Mouse (Mus musculus) heart, embryonic 11.5 days (tissue): Measurements from ENCODE around the gene Ptgs2. TPM values are rescaled to one million over a fixed set of nuclear protein-coding genes. Genes with fewer than 3 reads are reported as not detected.

Source experiments
- ATAC-seq: fragments of 200-750 bp; cut with Nextera tagmentation; replicated peaks from 2 replicates; pipeline ENCODE4 v1.8.0; 2017; ENCODE audit warnings: moderate library complexity; ENCODE audit not compliant: insufficient number of reproducible peaks, low FRiP score, low TSS enrichment
- H3K27ac ChIP-seq: fragments of 300-500 bp; sonication (generic); 2 replicates; pipeline ENCODE4 v1.5.1; 2014; ENCODE audit warnings: mild to moderate bottlenecking, low read depth, low read length
- H3K27me3 ChIP-seq: fragments of 300-500 bp; sonication (generic); 2 replicates; pipeline ENCODE4 v1.6.1; 2014; ENCODE audit warnings: mild to moderate bottlenecking, low read length, mixed read lengths; ENCODE audit not compliant: control insufficient read depth, insufficient read depth
- H3K36me3 ChIP-seq: fragments of 300-500 bp; sonication (generic); 2 replicates; pipeline ENCODE4 v1.6.1; 2014; ENCODE audit warnings: mild to moderate bottlenecking, low read length, moderate library complexity, mixed read lengths; ENCODE audit not compliant: control insufficient read depth, insufficient read depth
- H3K4me1 ChIP-seq: fragments of 300-500 bp; sonication (generic); 2 replicates; pipeline ENCODE4 v1.6.1; 2014; ENCODE audit warnings: low read length; ENCODE audit not compliant: control insufficient read depth, insufficient read depth
- H3K4me2 ChIP-seq: fragments of 300-500 bp; sonication (generic); 2 replicates; pipeline ENCODE4 v1.6.1; 2014; ENCODE audit warnings: mild to moderate bottlenecking, moderate library complexity
- H3K4me3 ChIP-seq: fragments of 300-500 bp; sonication (generic); 2 replicates; pipeline ENCODE4 v1.5.1; 2014; ENCODE audit warnings: low read depth, low read length
- H3K9ac ChIP-seq: fragments of 300-500 bp; sonication (generic); 2 replicates; pipeline ENCODE4 v1.6.1; 2014; ENCODE audit warnings: mild to moderate bottlenecking, low read depth, low read length, moderate library complexity
- H3K9me3 ChIP-seq: fragments of 300-500 bp; sonication (generic); replicated peaks from 2 replicates; pipeline ENCODE4 v1.6.1; 2016; ENCODE audit warnings: low read length; ENCODE audit not compliant: control insufficient read depth
- WGBS: fragments of 180-500 bp; shearing (Covaris S2); extraction: QIAGEN DNeasy Blood & Tissue Kit; methylation state at CpG from one replicate; pipeline ENCODE4 v1.1.7; 2014; ENCODE audit not compliant: insufficient replicate concordance; 5-methylcytosine and 5-hydroxymethylcytosine counted together
- polyA plus RNA-seq: library from polyadenylated mRNA; unstranded; fragments of >200 nt; fragmentation: Nextera tagmentation; extraction: Ambion mirVana; gene quantifications from 2 replicates; pipeline ENCODE4 v1.2.1, GENCODE M21; 2014

The Ptgs2 gene
- polyA plus RNA-seq = 0.07 and 0.52 TPM in 2 replicates

- H3K4me1 ChIP-seq = peaks cover 4% of the 10 kb centered on the region
- 0 out of 2 replicates have a peak within 1 kb of the TSS, but pooled peaks have one; percentile 43 for H3K9ac ChIP-seq
- ATAC-seq = peak; percentile 35; the same call in 1 of the 2 replicates
- 1% methylated on average over 26 of the region's 26 CpGs for WGBS
- H3K27me3 ChIP-seq = no peaks in the 10 kb centered on the region
- H3K4me3 ChIP-seq = peak within 1 kb of the TSS; percentile 48
- H3K4me2 ChIP-seq = peak within 1 kb of the TSS; percentile 75
- H3K27ac ChIP-seq = no peak within 1 kb of the TSS
- H3K36me3 ChIP-seq = no peaks in the 10 kb centered on the region
- H3K9me3 ChIP-seq = no peaks in the 10 kb centered on the region
Observed at GRCm38 (mm10) chr1:150099790-150100333, at the start of gene Ptgs2. TSS of gene Ptgs2 (plus strand) at chr1:150100031.

GRCm38 (mm10) chr1:150050256-150050655 lies 49.6 kb upstream of the Ptgs2 start:
- H3K36me3 ChIP-seq = no peaks in the 10 kb centered on the region
- no peaks in the 10 kb centered on the region for H3K4me1 ChIP-seq
- no peak for ATAC-seq
- H3K9me3 ChIP-seq = no peaks in the 10 kb centered on the region
- H3K27me3 ChIP-seq = no peaks in the 10 kb centered on the region
- H3K4me3 ChIP-seq = no peak overlapping the region
- no peak overlapping the region for H3K9ac ChIP-seq
- WGBS = 74% methylated on average over 1 of the region's 1 CpGs
- no peak overlapping the region for H3K27ac ChIP-seq
- H3K4me2 ChIP-seq = no peak overlapping the region

DNA sequence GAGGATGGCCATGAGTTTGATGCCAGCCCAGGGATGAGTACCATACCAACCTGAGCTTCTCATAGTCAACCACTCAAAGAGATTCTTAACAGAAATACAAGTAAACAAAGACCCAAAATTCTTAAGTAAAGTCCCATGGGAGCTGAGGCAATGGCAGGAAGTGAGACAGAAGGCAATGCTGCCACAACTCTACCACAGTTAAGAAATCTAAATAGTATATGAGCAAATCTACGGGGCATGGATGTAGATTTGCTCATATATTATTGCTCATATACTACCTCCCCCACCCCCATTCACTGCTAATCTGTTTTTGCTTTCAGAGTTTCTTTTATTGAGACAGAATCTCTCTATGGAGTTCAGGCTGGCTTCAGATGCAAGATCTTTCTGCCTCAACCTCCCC lies 34.1 kb upstream of the Ptgs2 start:
- H3K4me1 ChIP-seq = no peaks in the 10 kb centered on the region
- no peak overlapping the region for H3K9ac ChIP-seq
- no peaks in the 10 kb centered on the region for H3K36me3 ChIP-seq
- no peak overlapping the region for H3K4me3 ChIP-seq
- H3K4me2 ChIP-seq = no peak overlapping the region
- ATAC-seq = no peak
- H3K27me3 ChIP-seq = no peaks in the 10 kb centered on the region
- H3K27ac ChIP-seq = no peak overlapping the region
- 84% methylated on average over 1 of the region's 1 CpGs for WGBS
- H3K9me3 ChIP-seq = no peaks in the 10 kb centered on the region

GRCm38 (mm10) chr1:150072880-150073279 lies 27.0 kb upstream of the Ptgs2 start:
- Histone ChIP-seq H3K4me1 (no peaks in the 10 kb centered on the region), H3K9ac (no peak overlapping the region), H3K27me3 (no peaks in the 10 kb centered on the region), H3K9me3 (no peaks in the 10 kb centered on the region), H3K36me3 (no peaks in the 10 kb centered on the region), H3K4me3 (no peak overlapping the region), H3K27ac (no peak overlapping the region), H3K4me2 (no peak overlapping the region)
- 75% methylated on average over 3 of the region's 3 CpGs for WGBS
- ATAC-seq = no peak

DNA sequence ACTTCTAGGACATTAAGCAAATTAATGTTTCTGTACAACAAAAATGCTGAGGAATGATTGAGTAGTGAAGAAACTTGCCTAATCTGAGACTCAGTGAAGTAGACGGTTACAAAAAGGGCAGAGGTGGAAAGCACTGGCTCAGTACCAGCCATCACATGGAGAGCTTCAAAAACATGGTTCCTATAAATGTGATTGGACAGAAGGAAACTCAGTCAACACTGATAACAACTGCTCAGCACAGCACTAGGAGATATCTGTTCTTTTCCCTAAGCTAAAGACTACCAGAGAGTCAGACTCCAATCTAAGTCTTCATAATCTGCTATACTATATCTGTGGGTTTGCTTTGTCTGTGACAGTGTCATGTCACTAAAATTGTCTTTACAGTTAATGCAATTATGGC lies 25.2 kb upstream of the Ptgs2 start:
- H3K9ac ChIP-seq = no peak overlapping the region
- no peaks in the 10 kb centered on the region for H3K4me1 ChIP-seq
- H3K4me3 ChIP-seq = no peak overlapping the region
- no peak for ATAC-seq
- no peak overlapping the region for H3K27ac ChIP-seq
- no peaks in the 10 kb centered on the region for H3K36me3 ChIP-seq
- H3K27me3 ChIP-seq = no peaks in the 10 kb centered on the region
- no peak overlapping the region for H3K4me2 ChIP-seq
- H3K9me3 ChIP-seq = no peaks in the 10 kb centered on the region
- WGBS = 45% methylated on average over 1 of the region's 1 CpGs

DNA sequence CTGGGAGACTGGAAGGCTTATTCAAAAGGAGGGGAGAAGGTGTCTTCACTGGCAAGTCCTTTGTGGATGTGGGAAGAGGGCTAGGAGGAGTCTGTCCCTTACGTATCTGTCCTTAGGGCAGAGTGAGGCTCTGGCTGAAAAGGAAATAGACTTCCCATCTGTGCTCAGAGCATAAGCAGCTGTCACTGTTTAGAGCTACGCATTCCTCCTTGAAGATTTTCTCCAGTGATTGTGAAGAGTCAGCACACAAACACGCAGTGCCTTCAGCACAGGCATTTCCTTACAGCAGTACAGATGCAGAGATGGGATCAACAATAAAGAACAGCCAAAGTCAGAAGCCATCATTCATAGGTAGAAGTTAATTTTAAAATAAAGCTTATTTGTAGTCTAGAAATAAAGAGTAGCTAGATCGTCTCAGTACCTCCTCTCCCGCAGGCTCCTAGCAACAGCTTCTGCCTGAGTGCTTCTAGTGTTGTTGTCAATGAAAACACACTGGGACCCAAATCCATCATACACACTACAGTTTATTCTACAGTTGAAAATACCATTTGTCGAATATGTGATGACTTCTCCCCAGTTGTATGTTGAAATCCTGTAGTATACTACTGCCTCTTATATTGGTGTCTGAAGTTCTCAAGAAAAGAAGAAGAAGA lies 10.7 kb upstream of the Ptgs2 start:
- Histone ChIP-seq H3K27me3 (no peaks in the 10 kb centered on the region), H3K36me3 (no peaks in the 10 kb centered on the region), H3K9ac (no peak overlapping the region), H3K4me3 (no peak overlapping the region), H3K4me1 (no peaks in the 10 kb centered on the region), H3K4me2 (no peak overlapping the region), H3K27ac (no peak overlapping the region), H3K9me3 (no peaks in the 10 kb centered on the region)
- no peak for ATAC-seq
- 74% methylated on average over 6 of the region's 6 CpGs for WGBS

GRCm38 (mm10) chr1:150090229-150090628 lies 9.6 kb upstream of the Ptgs2 start:
- Histone ChIP-seq H3K9me3 (no peaks in the 10 kb centered on the region), H3K4me1 (no peaks in the 10 kb centered on the region), H3K36me3 (no peaks in the 10 kb centered on the region), H3K4me2 (no peak overlapping the region), H3K4me3 (no peak overlapping the region), H3K9ac (no peak overlapping the region), H3K27me3 (no peaks in the 10 kb centered on the region), H3K27ac (no peak overlapping the region)
- ATAC-seq = no peak
- WGBS = 70% methylated on average over 1 of the region's 1 CpGs

DNA sequence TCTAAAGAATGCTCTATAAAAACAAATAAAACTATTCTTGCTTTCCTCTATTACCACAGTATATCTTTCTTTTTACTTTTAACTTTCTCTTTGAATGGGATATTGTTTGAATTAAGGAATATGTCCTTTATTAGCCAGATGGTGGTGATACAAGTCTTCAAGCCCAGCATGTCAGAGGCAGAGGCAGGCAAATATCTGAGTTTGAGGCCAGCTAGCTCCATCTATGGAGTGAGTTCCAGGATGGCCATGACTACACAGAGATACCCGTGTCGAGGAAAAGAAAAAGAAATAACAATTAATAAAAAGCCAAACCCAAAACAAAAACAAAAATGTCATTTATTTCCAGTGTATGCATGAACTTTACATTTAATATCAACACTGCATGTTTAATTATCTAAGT lies 2.8 kb upstream of the Ptgs2 start:
- H3K27ac ChIP-seq = no peak overlapping the region
- H3K4me2 ChIP-seq = no peak overlapping the region
- no peaks in the 10 kb centered on the region for H3K36me3 ChIP-seq
- H3K4me3 ChIP-seq = no peak overlapping the region
- H3K9ac ChIP-seq = no peak overlapping the region
- peaks cover 4% of the 10 kb centered on the region for H3K4me1 ChIP-seq
- no peaks in the 10 kb centered on the region for H3K9me3 ChIP-seq
- WGBS = 84% methylated on average over 2 of the region's 2 CpGs
- H3K27me3 ChIP-seq = no peaks in the 10 kb centered on the region
- ATAC-seq = no peak

DNA sequence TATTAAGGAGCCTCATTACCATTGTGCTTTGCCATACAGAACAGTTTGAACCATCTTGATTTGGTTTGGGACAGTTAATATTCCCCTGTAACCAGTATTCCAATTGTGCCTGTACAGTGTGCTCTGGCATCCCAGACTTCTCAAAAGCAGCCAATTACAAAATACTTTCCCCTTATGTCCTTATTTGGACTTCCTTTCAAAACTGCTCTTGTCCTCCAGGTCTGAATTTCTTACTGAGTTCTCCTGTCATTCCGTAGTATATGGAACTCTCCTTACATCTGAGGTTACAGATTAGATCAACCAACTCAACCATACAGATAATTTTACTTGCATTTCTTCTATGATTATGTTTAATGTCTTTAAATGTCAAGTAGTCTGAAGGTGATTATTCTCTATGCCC lies 2.1 kb upstream of the Ptgs2 start:
- 61% methylated on average over 1 of the region's 1 CpGs for WGBS
- H3K27me3 ChIP-seq = no peaks in the 10 kb centered on the region
- no peak overlapping the region for H3K9ac ChIP-seq
- H3K4me1 ChIP-seq = peaks cover 4% of the 10 kb centered on the region
- no peaks in the 10 kb centered on the region for H3K9me3 ChIP-seq
- H3K4me3 ChIP-seq = no peak overlapping the region
- H3K27ac ChIP-seq = no peak overlapping the region
- no peak overlapping the region for H3K4me2 ChIP-seq
- no peaks in the 10 kb centered on the region for H3K36me3 ChIP-seq
- ATAC-seq = no peak
